Mouse (Mus musculus): ENCODE data around the gene Timm8a1. TPM values are rescaled to one million over a fixed set of nuclear protein-coding genes. Genes with fewer than 3 reads are reported as not detected.

Timm8a1 gene
- total RNA-seq, 1 experiment from 2014 or later, result 35.8 TPM

DNA sequence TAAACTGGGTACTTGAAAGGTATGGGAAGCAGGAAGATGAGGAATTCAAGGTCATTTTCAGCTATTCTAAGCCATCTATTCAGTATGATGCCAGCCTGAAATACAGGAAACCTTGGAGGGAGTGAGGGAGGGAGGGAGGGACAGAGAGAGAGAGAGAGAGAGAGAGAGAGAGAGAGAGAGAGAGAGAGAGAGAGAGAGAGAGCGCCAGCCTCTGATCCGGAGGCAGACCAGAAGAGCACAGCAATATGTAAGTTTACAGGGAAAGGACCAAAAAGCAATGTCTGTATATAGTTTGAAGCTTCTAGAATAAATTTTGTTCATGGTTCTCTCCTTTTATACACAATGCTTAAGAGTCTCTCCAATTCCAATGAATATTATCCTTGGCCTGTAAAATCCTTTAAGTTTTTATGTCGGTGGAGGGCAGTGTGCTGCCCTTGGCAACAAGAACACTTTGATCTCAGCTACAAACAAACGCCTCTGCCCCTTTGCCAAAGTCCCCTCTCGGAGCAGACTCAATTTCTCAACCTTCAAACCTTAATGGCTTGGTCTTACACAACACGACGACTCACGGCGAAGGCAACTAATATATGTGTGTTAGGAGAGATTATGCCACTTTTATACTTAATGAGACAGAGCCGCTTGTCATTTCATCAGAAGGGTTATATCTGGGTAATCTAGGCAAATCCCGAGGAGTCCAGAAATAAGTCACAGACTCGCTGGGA lies 1.1 kb downstream of the Timm8a1 start:
- no peak for ATAC-seq (replicated peaks; ENCODE audit: insufficient number of reproducible peaks, low FRiP score, low TSS enrichment, poor library complexity, severe bottlenecking)

DNA sequence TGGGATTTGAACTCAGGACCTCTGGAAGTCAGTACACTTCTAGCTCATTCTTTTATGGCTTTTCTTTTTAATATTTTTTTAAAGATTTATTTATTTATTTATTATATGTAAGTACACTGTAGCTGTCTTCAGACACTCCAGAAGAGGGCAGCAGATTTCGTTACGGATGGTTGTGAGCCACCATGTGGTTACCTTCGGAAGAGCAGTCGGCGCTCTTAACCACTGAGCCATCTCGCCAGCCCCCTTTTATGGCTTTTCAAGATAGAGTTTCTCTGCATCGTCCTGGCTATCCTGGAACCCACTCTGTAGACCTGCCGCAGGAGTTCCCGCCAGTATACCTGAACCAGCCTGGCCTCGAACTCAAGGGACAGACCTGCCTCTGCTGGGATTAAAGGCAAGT lies 1.9 kb downstream of the Timm8a1 start:
- ATAC-seq (replicated peaks; ENCODE audit: insufficient number of reproducible peaks, low FRiP score, low TSS enrichment, poor library complexity, severe bottlenecking), result 0 out of 2 replicates have a peak, but pooled peaks have one; percentile 20

DNA sequence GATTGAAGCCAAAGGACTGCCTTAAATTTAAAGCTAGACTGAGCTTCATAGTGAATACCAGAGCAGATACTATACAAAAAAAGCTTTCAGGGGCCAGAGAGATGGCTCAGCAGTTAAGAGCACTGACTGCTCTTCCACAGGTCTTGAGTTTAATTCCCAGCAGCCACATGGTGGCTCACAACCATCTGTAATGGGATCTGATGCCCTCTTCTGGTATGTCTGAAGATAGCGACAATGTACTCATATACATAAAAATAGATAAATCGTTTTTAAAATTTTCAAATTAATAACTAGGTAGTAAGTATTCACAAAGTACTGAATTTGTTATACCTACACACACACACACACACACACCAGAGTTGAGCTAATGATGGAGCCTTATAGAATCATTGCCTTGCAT lies 8.3 kb downstream of the Timm8a1 start:
- no peak for ATAC-seq (replicated peaks; ENCODE audit: insufficient number of reproducible peaks, low FRiP score, low TSS enrichment, poor library complexity, severe bottlenecking)

DNA sequence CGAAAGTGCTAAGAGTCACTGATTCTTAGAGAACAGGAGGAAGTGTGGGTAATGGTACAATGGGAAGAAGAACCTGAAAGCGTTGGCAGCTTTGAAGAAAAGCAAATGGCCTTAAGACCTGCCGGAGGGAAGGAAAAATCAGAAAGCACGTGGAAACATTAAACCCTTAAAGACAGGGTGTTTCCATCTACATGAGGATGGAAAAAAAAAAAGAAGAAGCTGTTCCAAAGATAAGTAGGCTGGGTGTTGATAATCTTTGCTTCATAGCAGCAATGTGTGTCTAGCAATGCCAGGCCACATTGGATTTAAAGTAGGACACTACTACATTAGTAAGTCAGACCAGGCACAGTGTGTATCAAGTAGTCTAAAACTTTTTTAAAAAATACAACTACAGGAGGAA lies 16.4 kb downstream of the Timm8a1 start:
- ATAC-seq (replicated peaks; ENCODE audit: insufficient number of reproducible peaks, low FRiP score, low TSS enrichment, poor library complexity, severe bottlenecking), result no peak

- no peak for ATAC-seq (replicated peaks; ENCODE audit: insufficient number of reproducible peaks, low FRiP score, low TSS enrichment, poor library complexity, severe bottlenecking)
Observed at GRCm38 (mm10) chrX:134523772-134524171, 17.9 kb downstream of the Timm8a1 start.

GRCm38 (mm10) chrX:134509473-134509872 lies 32.2 kb downstream of the Timm8a1 start:
- ATAC-seq (replicated peaks; ENCODE audit: insufficient number of reproducible peaks, low FRiP score, low TSS enrichment, poor library complexity, severe bottlenecking), result no peak

DNA sequence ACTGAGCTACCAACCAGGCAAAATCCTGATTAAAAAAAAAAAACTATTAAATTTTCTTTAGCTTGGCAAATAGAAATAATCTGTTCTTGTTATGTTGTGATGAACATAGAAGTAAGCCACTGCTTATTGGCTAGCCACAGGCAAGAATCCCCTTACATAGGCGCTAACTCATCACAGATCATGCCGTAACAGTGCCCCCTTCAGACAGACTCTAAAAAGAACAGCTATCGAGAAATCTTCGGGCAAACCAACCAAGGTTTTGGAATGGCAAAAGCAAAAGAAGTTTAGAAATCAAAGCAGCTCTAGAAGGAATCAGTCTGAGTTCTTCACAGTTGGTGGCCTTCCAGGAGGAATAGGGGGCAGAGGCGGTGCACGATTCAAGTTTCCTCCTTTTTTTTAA lies 33.7 kb downstream of the Timm8a1 start:
- no peak for ATAC-seq (replicated peaks; ENCODE audit: insufficient number of reproducible peaks, low FRiP score, low TSS enrichment, poor library complexity, severe bottlenecking)

GRCm38 (mm10) chrX:134500651-134501050 lies 41.0 kb downstream of the Timm8a1 start:
- ATAC-seq (replicated peaks; ENCODE audit: insufficient number of reproducible peaks, low FRiP score, low TSS enrichment, poor library complexity, severe bottlenecking), result no peak

Other genes starting within 250 kb of the Timm8a1 start
- gene Tmem35a, start 246.6 kb downstream of the Timm8a1 start, total RNA-seq (2017), result not detected in 3 replicates
- gene Cenpi, start 233.8 kb downstream of the Timm8a1 start, total RNA-seq (2017), result 2.0 to 3.9 TPM (median 3.9 TPM) in 3 replicates
- 0.10 to 1.1 TPM in 2 of 3 replicates, not detected in the other for gene Drp2, start 137.3 kb downstream of the Timm8a1 start, total RNA-seq (2017)
- gene Taf7l, start 65.4 kb downstream of the Timm8a1 start, total RNA-seq (2017), result not detected in 3 replicates
- 35.8 to 82.3 TPM (median 41.6 TPM) in 3 replicates for gene Btk, start 41.7 kb upstream of the Timm8a1 start, total RNA-seq (2017)
- 764 to 1,331 TPM (median 951 TPM) in 3 replicates for gene Rpl36a, start 43.8 kb upstream of the Timm8a1 start, total RNA-seq (2017)
- gene Gla, start 59.3 kb upstream of the Timm8a1 start, total RNA-seq (2017), result 10.8 to 17.9 TPM (median 14.2 TPM) in 3 replicates
- 217 to 274 TPM (median 232 TPM) in 3 replicates for gene Hnrnph2, start 59.3 kb upstream of the Timm8a1 start, total RNA-seq (2017)
- 0.32 to 1.6 TPM (median 0.38 TPM) in 3 replicates for gene Armcx4, start 144.7 kb upstream of the Timm8a1 start, total RNA-seq (2017)
- 0.49 TPM in 1 of 3 replicates, not detected in the others for gene Armcx1, start 176.1 kb upstream of the Timm8a1 start, total RNA-seq (2017)
- 0.53 to 1.8 TPM (median 0.67 TPM) in 3 replicates for gene Armcx6, start 209.6 kb upstream of the Timm8a1 start, total RNA-seq (2017)
- 11.3 to 25.3 TPM (median 16.9 TPM) in 3 replicates for gene Armcx3, start 214.7 kb upstream of the Timm8a1 start, total RNA-seq (2017)